Mouse (Mus musculus): Measurements from ENCODE around the gene Sptbn1.

DNA sequence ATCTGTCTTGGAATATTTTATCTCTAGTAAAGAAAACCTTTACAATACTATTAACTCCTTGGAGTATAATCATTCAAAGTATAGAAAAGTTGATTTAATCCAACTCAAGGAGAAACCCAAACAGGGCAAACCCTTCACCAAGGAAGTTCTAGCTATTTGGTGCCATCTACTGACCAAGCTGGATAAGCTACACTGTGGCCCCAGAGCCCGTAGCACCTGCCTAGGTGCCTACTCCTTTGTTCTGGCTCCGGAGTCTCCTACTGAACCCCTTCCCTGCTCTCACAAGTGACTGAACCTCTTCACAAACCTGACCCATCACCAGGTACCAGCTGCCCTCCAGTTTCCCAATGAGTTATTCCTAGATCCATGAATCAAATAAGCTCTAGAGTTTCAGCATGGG lies 45.3 kb downstream of the Sptbn1 start:
- no peak for TF ChIP-seq POLR2A (IDR thresholded peaks at IDR 0.05; ENCODE audit: low read depth, low read length)
- TF ChIP-seq CTCF (IDR thresholded peaks at IDR 0.05; ENCODE audit: extremely low read depth, insufficient read depth, insufficient read length, insufficient replicate concordance) = peak; percentile 66; the same call in 1 of the 2 replicates

Measured in spleen, adult 2 months (tissue).